Mouse (Mus musculus) intestine, embryonic 14.5 days (tissue): ENCODE results near the gene Baz1a. TPM values are rescaled to one million over a fixed set of nuclear protein-coding genes. Genes with fewer than 3 reads are reported as not detected.
"Not testable (repeated sequence)": the region's sequence is repeated elsewhere in the genome, so short reads cannot be mapped to it uniquely, and the experiment has no call there.

Experiments
- ATAC-seq: fragments of 200-750 bp; cut with Nextera tagmentation; replicated peaks from 2 replicates; pipeline ENCODE4 v1.8.0; 2017; ENCODE audit warnings: low read depth, moderate number of reproducible peaks, moderate TSS enrichment, moderate library complexity; ENCODE audit not compliant: low FRiP score, low TSS enrichment
- DNase-seq: peaks from one replicate; pipeline ENCODE4 v3.0.0-alpha.2; 2018; ENCODE audit warnings: low spot score
- H3K27ac ChIP-seq: fragments of 300-500 bp; sonication (generic); 2 replicates; pipeline ENCODE4 v1.5.1; 2014; ENCODE audit warnings: low read depth, mild to moderate bottlenecking, control low read depth
- H3K27me3 ChIP-seq: fragments of 300-500 bp; sonication (generic); replicated peaks from 2 replicates; pipeline ENCODE4 v1.6.1; 2014; ENCODE audit warnings: low read length, control low read depth; ENCODE audit not compliant: control insufficient read depth, insufficient read depth
- H3K36me3 ChIP-seq: fragments of 300-500 bp; sonication (generic); 2 replicates; pipeline ENCODE4 v1.6.1; 2014; ENCODE audit warnings: low read length, control low read depth; ENCODE audit not compliant: control insufficient read depth, insufficient read depth
- H3K4me1 ChIP-seq: fragments of 300-500 bp; sonication (generic); replicated peaks from 2 replicates; pipeline ENCODE4 v1.6.1; 2014; ENCODE audit warnings: low read length, control low read depth, mixed read lengths; ENCODE audit not compliant: control insufficient read depth, insufficient read depth
- H3K4me2 ChIP-seq: fragments of 300-500 bp; sonication (generic); 2 replicates; pipeline ENCODE4 v1.6.1; 2014; ENCODE audit warnings: low read length
- H3K4me3 ChIP-seq: fragments of 300-500 bp; sonication (generic); 2 replicates; pipeline ENCODE4 v1.5.1; 2014; ENCODE audit warnings: low read depth, low read length, control low read depth, mixed read lengths
- H3K9ac ChIP-seq: fragments of 300-500 bp; sonication (generic); 2 replicates; pipeline ENCODE4 v1.6.1; 2014; ENCODE audit warnings: mild to moderate bottlenecking, low read length
- H3K9me3 ChIP-seq: fragments of 300-500 bp; sonication (generic); 2 replicates; pipeline ENCODE4 v1.6.1; 2016; ENCODE audit warnings: low read length, control low read depth; ENCODE audit not compliant: control insufficient read depth
- WGBS: fragments of 180-500 bp; shearing (Covaris S2); extraction: QIAGEN DNeasy Blood & Tissue Kit; methylation state at CpG from one replicate; pipeline ENCODE4 v1.1.7; 2014; 5-methylcytosine and 5-hydroxymethylcytosine counted together
- polyA plus RNA-seq: library from polyadenylated mRNA; unstranded; fragments of >200 nt; fragmentation: Nextera tagmentation; extraction: Ambion mirVana; gene quantifications from 2 replicates; pipeline ENCODE4 v1.2.1, GENCODE M21; 2014

Gene Baz1a
- polyA plus RNA-seq, 1 experiment from 2014 or later, result 28.9 TPM

DNA sequence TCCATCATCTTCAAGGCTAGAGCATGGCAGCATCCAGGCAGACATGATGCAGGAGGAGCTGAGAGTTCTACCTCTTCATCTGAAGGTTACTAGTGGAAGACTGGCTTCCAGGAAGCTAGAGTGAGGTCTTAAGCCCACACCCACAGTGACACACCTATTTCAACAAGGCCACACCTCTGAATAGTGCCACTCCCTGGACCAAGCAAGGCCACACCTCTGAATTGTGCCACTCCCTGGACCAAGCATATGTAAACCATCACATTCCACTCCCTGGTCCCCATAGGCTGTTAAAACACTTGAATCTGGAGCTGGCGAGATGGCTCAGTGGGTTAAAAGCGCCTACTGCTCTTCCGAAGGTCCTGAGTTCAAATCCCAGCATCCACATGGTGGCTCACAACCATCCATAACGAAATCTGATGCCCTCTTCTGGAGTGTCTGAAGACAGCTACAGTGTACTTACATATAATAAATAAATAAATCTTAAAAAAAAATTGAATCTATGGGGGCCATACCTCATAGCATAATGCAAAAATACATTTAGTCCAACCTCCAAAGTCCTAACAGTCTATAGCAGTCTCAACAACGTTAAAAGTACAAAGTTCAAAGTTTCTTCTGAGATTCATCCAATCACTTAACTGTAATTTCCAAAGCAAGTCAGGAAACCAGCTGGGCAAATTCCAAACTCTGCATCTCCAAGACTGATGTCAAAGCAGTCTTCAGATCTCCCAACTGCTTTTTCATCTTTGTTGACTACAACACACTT lies 76.4 kb downstream of the Baz1a start:
- 94% methylated on average over 5 of the region's 5 CpGs for WGBS

DNA sequence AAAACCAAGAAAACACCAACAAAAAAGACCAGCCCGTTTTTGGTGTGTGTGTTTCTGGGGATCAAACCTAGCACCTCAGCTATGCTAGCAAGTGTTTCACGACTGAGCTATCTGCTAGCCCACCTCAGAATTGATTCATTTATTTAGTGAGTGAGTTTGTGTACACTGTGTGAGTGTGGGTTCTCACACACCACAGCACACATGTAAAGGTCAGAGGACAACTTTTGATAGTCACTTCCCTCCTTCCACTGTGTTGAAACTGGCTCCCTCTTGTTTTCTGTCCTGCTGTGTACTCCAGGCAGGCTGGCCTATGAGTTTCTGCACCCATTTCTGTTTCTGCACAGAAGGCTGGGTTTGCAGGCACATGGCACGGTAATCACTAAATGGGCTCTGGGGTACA lies 103.8 kb downstream of the Baz1a start:
- Histone ChIP-seq H3K9me3 (no peaks in the 10 kb centered on the region), H3K9ac (no peak overlapping the region), H3K27me3 (no peaks in the 10 kb centered on the region), H3K4me1 (no peaks in the 10 kb centered on the region), H3K4me3 (no peak overlapping the region), H3K27ac (no peak overlapping the region), H3K4me2 (no peak overlapping the region), H3K36me3 (peaks cover 56% of the 10 kb centered on the region)
- DNase-seq, result no peak
- WGBS, result 86% methylated on average over 3 of the region's 3 CpGs
- ATAC-seq, result no peak

More for the DNA sequence above, 76.4 kb downstream of the Baz1a start:
- H3K4me1 ChIP-seq, ATAC-seq, H3K4me3 ChIP-seq, H3K9ac ChIP-seq, H3K27ac ChIP-seq, H3K4me2 ChIP-seq, DNase-seq, H3K27me3 ChIP-seq, H3K9me3 ChIP-seq: not testable (repeated sequence)
- H3K36me3 ChIP-seq, result peaks cover 49% of the 10 kb centered on the region

- not testable (repeated sequence) for H3K27me3 ChIP-seq, H3K4me2 ChIP-seq, H3K4me3 ChIP-seq, H3K27ac ChIP-seq, ATAC-seq, H3K4me1 ChIP-seq, H3K9ac ChIP-seq, DNase-seq, H3K9me3 ChIP-seq
- 22% methylated on average over 1 of the region's 2 CpGs for WGBS
- H3K36me3 ChIP-seq, result peaks cover 30% of the 10 kb centered on the region
Observed at GRCm38 (mm10) chr12:54892559-54892958, 121.6 kb downstream of the Baz1a start.

- H3K9me3 ChIP-seq, result no peaks in the 10 kb centered on the region
- no peak overlapping the region for H3K4me3 ChIP-seq
- DNase-seq (no peak), ATAC-seq (no peak)
- no peaks in the 10 kb centered on the region for H3K4me1 ChIP-seq
- H3K27me3 ChIP-seq, result no peaks in the 10 kb centered on the region
- H3K27ac ChIP-seq, result no peak overlapping the region
- H3K4me2 ChIP-seq, result no peak overlapping the region
- peaks cover 12% of the 10 kb centered on the region; the same call in 1 of the 2 replicates for H3K36me3 ChIP-seq
- H3K9ac ChIP-seq, result no peak overlapping the region
- 98% methylated on average over 2 of the region's 2 CpGs for WGBS
Observed at GRCm38 (mm10) chr12:54890426-54890825, 123.7 kb downstream of the Baz1a start.

- 81% methylated on average over 4 of the region's 4 CpGs for WGBS
- no peak for DNase-seq
Observed at GRCm38 (mm10) chr12:54887580-54888127, 126.5 kb downstream of the Baz1a start.

GRCm38 (mm10) chr12:54879630-54880029 lies 134.5 kb downstream of the Baz1a start:
- Histone ChIP-seq H3K4me1 (no peaks in the 10 kb centered on the region), H3K4me3 (no peak overlapping the region), H3K9ac (no peak overlapping the region), H3K36me3 (no peaks in the 10 kb centered on the region), H3K27ac (no peak overlapping the region), H3K27me3 (no peaks in the 10 kb centered on the region), H3K9me3 (no peaks in the 10 kb centered on the region), H3K4me2 (no peak overlapping the region)
- ATAC-seq, result no peak
- peak; percentile 79 for DNase-seq
- WGBS, result 12% methylated on average over 6 of the region's 6 CpGs

More at GRCm38 (mm10) chr12:54887580-54888127, 126.5 kb downstream of the Baz1a start:
- ATAC-seq, result no peak
- Histone ChIP-seq H3K27me3 (no peaks in the 10 kb centered on the region), H3K36me3 (no peaks in the 10 kb centered on the region), H3K9me3 (no peaks in the 10 kb centered on the region), H3K4me3 (no peak overlapping the region), H3K4me1 (no peaks in the 10 kb centered on the region), H3K9ac (no peak overlapping the region), H3K27ac (no peak overlapping the region), H3K4me2 (no peak overlapping the region)

- Histone ChIP-seq H3K9ac (no peak overlapping the region), H3K4me2 (no peak overlapping the region), H3K9me3 (no peaks in the 10 kb centered on the region), H3K4me1 (no peaks in the 10 kb centered on the region), H3K4me3 (no peak overlapping the region), H3K36me3 (no peaks in the 10 kb centered on the region), H3K27me3 (no peaks in the 10 kb centered on the region), H3K27ac (no peak overlapping the region)
- DNase-seq (no peak), ATAC-seq (no peak)
- 80% methylated on average over 5 of the region's 5 CpGs for WGBS
Observed at GRCm38 (mm10) chr12:54879211-54879610, 134.9 kb downstream of the Baz1a start.

GRCm38 (mm10) chr12:54877875-54878274 lies 136.3 kb downstream of the Baz1a start:
- DNase-seq (no peak), ATAC-seq (no peak)
- H3K36me3 ChIP-seq, result no peaks in the 10 kb centered on the region
- no peaks in the 10 kb centered on the region for H3K9me3 ChIP-seq
- no peak overlapping the region for H3K4me2 ChIP-seq
- WGBS, result 81% methylated on average over 1 of the region's 1 CpGs
- no peak overlapping the region for H3K9ac ChIP-seq
- H3K27me3 ChIP-seq, result no peaks in the 10 kb centered on the region
- no peak overlapping the region for H3K27ac ChIP-seq
- H3K4me3 ChIP-seq, result no peak overlapping the region
- no peaks in the 10 kb centered on the region for H3K4me1 ChIP-seq

DNA sequence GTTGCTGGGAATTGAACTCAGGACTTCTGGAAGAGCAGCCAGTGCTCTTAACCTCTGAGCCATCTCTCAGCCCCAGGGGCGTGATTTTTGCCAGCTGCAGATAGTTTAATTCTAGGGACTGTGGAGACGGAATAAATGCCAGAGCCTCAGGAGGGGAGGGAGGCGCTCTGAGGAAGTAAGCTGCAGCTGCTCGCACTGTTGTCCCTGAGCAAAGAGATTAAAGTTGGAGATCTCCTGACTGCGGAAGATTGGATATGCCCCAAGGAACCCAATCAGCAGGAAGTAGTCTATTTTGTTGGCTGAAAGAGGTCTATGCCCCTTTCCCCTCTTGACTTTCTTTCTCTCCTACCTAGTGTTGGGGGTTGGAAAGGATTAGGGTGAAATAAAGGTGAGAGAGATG lies 137.3 kb downstream of the Baz1a start:
- Histone ChIP-seq H3K4me3 (no peak overlapping the region), H3K9ac (no peak overlapping the region), H3K4me1 (no peaks in the 10 kb centered on the region), H3K9me3 (no peaks in the 10 kb centered on the region), H3K27ac (no peak overlapping the region), H3K4me2 (no peak overlapping the region), H3K27me3 (no peaks in the 10 kb centered on the region), H3K36me3 (no peaks in the 10 kb centered on the region)
- WGBS, result 32% methylated on average over 5 of the region's 5 CpGs
- ATAC-seq (no peak), DNase-seq (no peak)
